Mouse (Mus musculus) bone marrow, adult 2 months (tissue): Measurements from ENCODE around the gene Tapbp. TPM values are rescaled to one million over a fixed set of nuclear protein-coding genes. Genes with fewer than 3 reads are reported as not detected.
"Not testable (repeated sequence)": the region's sequence is repeated elsewhere in the genome, so short reads cannot be mapped to it uniquely, and the experiment has no call there.

ENCODE experiments used
- H3K27ac ChIP-seq: fragments of 200-500 bp; 2 replicates; pipeline ENCODE4 v1.5.1; 2012; ENCODE audit warnings: low read depth, mild to moderate bottlenecking, control low read depth, inconsistent platforms, low read length; ENCODE audit not compliant: control insufficient read depth, poor library complexity, insufficient read depth
- H3K4me1 ChIP-seq: fragments of 200-500 bp; 2 replicates; pipeline ENCODE4 v1.6.1; 2011; ENCODE audit warnings: low read length; ENCODE audit not compliant: control insufficient read depth, insufficient read depth
- H3K4me3 ChIP-seq: fragments of 200-500 bp; replicated peaks from 2 replicates; pipeline ENCODE3; 2011; ENCODE audit warnings: mild to moderate bottlenecking, low read depth, low read length, control low read depth; ENCODE audit not compliant: control insufficient read depth
- CTCF ChIP-seq: fragments of 200-500 bp; IDR thresholded peaks from 2 replicates; pipeline ENCODE4 v1.5.1; 2011; ENCODE audit warnings: low read length, control low read depth; ENCODE audit not compliant: control insufficient read depth, insufficient read depth
- POLR2A ChIP-seq: fragments of 200-500 bp; IDR thresholded peaks from 2 replicates; pipeline ENCODE4 v1.6.1; 2011; ENCODE audit warnings: low read depth, mild to moderate bottlenecking, control low read depth, low read length, borderline replicate concordance; ENCODE audit not compliant: control insufficient read depth
- WGBS: fragments of 180-500 bp; shearing (Covaris S2); methylation state at CpG from one replicate; pipeline ENCODE4 v1.1.7; 2018; 5-methylcytosine and 5-hydroxymethylcytosine counted together
- polyA plus RNA-seq: library from polyadenylated mRNA; stranded (reverse); fragments of >200 nt; gene quantifications from 2 replicates; pipeline ENCODE4 v1.2.4, GENCODE M21; 2011; ENCODE audit warnings: low replicate concordance; ENCODE audit not compliant: missing spikeins, insufficient read depth, insufficient read length

Tapbp gene
- polyA plus RNA-seq, 1 experiment, result 87.3 TPM

DNA sequence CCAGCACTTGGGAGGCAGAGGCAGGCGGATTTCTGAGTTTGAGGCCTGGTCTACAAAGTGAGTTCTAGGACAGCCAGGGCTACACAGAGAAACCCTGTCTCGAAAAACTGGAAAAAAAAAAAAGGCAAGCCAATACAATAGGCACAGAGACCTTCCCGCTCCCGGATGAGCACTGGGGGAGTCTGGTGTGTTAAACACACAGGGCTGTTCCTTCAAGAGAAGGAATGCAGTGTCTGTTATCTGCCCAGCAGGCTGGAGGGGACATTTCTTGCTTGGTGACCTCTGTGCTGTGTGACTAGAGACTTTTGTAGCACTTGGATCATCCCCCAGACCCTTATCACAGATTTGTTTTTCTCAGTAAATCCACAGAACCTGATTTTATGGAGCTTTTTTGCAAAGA is 14.0 kb upstream of the Tapbp start:
- Histone ChIP-seq H3K4me3 (no peak overlapping the region), H3K4me1 (peaks cover 6% of the 10 kb centered on the region), H3K27ac (no peak overlapping the region)
- TF ChIP-seq CTCF (no peak), POLR2A (no peak)
- WGBS, result 80% methylated on average over 4 of the region's 4 CpGs

DNA sequence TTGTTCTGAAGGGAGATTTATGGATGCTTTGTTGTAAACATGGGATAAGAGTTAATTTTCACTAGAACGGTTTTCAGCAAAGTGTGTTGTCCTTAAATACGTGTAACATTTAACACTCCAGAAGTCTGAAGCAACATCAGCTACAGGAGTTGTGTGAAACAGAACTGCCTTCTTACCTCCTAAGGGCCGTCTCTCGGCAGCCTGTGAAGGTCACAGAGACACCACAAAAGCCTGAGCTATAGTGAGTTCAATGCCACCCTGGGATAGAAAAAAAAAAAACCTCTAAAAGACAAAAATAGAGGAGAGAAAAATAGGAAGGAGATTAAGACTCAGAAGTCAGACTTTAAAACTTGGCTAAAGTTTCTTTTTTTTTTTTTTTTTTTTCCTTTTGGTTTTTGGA is 13.6 kb upstream of the Tapbp start:
- WGBS, result 53% methylated on average over 4 of the region's 4 CpGs
- TF ChIP-seq POLR2A (no peak), CTCF (no peak)
- no peak overlapping the region for H3K4me3 ChIP-seq
- peaks cover 6% of the 10 kb centered on the region for H3K4me1 ChIP-seq
- H3K27ac ChIP-seq, result no peak overlapping the region

DNA sequence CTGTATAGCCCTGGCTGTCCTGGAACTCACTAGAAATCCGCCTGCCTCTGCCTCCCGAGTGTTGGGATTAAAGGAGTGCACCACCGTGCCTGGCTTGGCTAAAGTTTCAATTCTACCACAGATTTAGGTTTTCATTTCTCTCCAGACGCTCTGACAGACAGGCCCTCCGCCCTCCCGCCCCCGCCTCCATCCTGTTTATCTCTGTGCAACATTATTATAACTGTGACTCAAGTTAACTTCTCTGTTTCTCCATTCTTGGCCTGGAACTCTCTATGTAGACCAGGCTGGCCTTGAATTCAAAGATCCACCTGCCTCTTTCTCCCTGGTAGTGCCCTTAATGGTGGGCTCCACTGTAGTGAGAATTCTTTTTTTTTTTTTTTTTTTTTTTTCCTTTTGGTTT is 13.2 kb upstream of the Tapbp start:
- Histone ChIP-seq H3K4me1 (peaks cover 6% of the 10 kb centered on the region), H3K27ac (no peak overlapping the region), H3K4me3 (no peak overlapping the region)
- 12% methylated on average over 7 of the region's 7 CpGs for WGBS
- TF ChIP-seq POLR2A (no peak), CTCF (no peak)

DNA sequence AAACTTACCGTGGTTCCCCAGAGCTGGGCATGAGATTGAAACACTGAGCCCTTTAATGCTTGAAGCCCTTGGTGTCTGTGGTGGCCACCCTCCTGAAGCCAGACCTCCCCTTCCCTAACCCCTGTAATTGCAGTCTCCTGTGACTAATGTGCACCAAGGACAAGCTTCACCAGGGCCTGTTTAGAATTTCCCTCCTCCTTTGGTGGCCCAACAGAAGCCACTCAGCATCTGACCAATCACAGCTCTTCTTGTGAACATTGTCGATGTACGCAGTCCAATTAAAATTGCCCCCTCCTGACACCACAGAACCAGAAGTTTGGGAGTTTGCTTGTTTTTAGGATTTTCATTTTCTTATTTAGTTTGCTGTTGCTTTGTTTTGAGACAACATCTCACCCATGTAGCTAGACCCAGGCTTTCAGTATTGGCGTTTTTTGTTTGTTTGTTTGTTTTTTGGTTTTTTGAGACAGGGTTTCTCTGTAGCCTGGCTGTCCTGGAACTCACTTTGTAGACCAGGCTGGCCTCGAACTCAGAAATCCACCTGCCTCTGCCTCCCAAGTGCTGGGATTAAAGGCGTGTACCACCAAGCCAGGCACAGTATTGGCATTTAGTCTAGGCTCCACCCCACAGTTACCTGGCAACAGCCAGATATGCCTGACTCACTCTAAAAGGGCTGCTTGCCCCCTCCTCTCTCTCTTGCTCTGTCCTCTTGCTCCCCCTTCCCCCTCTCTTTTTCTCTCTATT is 11.6 kb upstream of the Tapbp start:
- H3K27ac ChIP-seq, H3K4me3 ChIP-seq, H3K4me1 ChIP-seq: not testable (repeated sequence)
- 68% methylated on average over 6 of the region's 6 CpGs for WGBS

DNA sequence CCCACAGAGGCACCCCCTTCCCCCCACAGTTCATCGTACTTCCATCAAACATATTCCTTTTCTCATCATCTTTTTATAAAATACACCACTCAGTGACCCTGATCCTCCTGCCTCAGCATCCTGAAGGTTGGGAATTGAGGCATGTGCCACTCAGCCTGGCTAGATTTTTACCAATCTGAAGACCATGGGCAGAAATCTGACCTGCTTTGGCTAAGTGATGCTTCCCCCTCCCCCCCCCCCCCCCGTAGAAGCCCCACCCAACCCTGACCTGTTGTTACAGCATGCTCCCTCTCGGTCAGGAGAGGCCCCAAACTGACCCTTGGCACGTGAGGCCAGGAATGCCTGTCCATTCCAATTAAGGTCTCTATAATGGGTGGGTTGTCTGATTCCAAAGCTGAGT is 10.9 kb upstream of the Tapbp start, which contains the start of gene Platr17:
TSS of gene Platr17 (plus strand) at position 301 of the 400 bp plus-strand sequence.
- H3K4me1 ChIP-seq, H3K4me3 ChIP-seq, H3K27ac ChIP-seq: not testable (repeated sequence)
- whole genome bisulfite sequencing, result 56% methylated on average over 4 of the region's 4 CpGs

DNA sequence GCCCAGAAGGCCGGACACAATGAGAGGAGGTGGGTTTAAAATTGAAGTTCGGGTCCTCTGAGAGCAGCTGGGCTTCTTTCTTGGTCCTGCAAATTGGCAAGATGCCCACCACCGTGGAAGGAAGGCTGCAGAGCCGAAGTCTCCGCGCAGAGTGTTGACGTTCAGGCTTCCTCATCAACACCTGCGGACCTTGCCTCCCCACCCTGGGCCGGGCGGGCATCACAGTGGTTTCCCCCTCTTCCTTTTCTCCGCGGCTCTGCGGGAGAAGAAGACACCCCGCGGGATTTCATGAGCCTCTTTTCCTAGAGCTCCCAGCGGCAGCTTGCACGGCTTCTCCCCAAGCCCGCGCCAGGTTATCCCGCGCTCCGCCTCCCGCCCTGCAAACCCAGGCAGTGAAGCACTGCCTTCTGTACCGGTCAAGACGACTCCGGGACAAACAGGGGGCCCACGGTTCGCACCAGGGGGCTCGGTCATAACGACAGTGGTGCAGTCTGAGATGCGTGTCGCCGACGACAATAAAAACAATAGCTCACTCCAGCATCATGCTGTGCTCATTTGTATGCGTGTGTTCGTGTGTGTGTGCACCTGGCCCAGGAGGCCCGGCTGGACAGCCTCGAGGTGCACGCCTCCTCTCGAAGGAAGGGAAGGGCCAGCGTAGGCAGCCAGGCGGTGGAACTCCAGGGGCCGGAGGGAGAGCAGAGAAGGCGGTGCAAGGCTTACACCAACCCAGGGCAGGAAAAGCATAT is 7.2 kb upstream of the Tapbp start:
- peak overlapping the region; percentile 79 for H3K4me3 ChIP-seq
- under 1% methylated on average over 44 of the region's 44 CpGs for WGBS
- TF ChIP-seq POLR2A (peak; percentile 16; the same call in 1 of the 2 replicates), CTCF (no peak)
- H3K27ac ChIP-seq, result peak overlapping the region; percentile 91
- no peaks in the 10 kb centered on the region; the same call in 1 of the 2 replicates for H3K4me1 ChIP-seq

DNA sequence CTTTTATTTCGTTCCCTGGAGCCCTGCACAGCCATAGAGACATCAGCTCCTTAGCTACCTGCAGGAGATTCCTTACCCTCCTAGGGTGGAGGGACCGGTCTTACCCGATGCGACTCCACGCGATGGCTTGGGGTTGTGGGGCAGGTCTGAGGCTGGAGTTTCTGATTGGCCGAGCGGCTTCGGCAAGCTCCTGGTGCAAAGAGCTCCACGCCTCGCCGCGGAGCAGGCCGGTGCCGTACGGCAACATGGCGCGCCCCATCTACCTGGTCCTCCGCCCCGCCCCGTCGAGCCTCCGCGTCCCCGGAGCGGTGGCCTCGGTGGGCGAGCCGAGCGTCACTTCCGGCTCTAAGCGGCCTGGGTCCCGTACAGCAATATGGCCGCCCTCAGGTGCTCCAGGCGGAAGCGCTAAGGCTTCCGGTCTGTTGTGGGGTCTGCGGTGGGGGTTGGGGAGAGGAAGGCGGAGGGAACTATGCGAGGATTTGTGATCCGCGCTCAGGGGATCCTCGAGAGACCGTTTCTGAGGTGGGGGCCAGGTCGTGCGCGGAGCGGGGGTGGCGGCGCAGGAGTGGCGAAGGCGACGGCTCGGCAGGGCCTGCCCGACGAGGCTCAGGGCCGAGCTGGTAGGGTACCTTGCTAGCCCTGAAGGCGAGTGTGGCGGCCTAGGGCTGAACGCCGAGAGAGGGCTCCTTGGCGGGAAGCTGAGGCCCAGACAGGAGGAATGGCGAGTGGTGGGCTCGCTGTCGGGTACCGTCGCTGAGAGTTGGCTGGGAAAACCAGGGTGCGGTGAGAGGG is 6.4 kb upstream of the Tapbp start, which contains the start of gene Daxx:
TSS of gene Daxx (plus strand) at position 338 of the 792 bp plus-strand sequence.
- peak within 1 kb of the TSS; percentile 91 for H3K27ac ChIP-seq
- peak within 1 kb of the TSS; percentile 79 for H3K4me3 ChIP-seq
- H3K4me1 ChIP-seq, result no peaks in the 10 kb centered on the region; the same call in 1 of the 2 replicates
- under 1% methylated on average over 68 of the region's 68 CpGs for WGBS
- peak; percentile 32; the same call in 1 of the 2 replicates for TF ChIP-seq POLR2A
- TF ChIP-seq CTCF, result no peak

DNA sequence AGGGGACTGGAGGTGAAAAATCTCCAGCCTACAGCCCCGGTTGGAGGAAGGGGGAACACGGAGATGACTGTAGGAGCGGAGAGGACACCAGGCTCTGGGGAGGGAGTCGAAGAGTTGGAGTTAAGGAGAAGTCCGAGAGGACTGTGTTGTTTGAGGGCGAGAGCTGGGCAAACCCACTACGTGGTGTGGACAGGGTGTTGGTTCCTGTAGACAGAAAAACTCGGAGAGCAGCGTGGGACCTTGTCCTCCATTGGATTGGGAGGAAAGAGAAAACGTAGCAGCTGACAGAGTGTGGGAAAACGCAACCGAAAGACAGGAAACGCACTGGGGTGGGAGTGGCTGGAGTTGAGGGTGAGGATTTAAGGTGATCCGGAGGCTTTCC is 5.8 kb upstream of the Tapbp start:
- Histone ChIP-seq H3K27ac (peak overlapping the region; percentile 91), H3K4me3 (peak overlapping the region; percentile 79), H3K4me1 (no peaks in the 10 kb centered on the region; the same call in 1 of the 2 replicates)
- under 1% methylated on average over 14 of the region's 14 CpGs for WGBS
- no peak for TF ChIP-seq CTCF
- TF ChIP-seq POLR2A, result no peak
